Mouse (Mus musculus) heart, adult 9 months (tissue): Measurements from ENCODE around the gene Cdcp2.
A peak's percentile ranks its signal among the peaks of the same experiment; 100 is the strongest.
"Not testable (repeated sequence)": the region's sequence is repeated elsewhere in the genome, so short reads cannot be mapped to it uniquely, and the experiment has no call there.

Source experiments
- DNase-seq, 2 experiments: peaks; one replicate each; pipeline ENCODE4 v3.0.0; 2022; ENCODE audit warnings: low spot score in 2 of 2

Cdcp2 gene

DNA sequence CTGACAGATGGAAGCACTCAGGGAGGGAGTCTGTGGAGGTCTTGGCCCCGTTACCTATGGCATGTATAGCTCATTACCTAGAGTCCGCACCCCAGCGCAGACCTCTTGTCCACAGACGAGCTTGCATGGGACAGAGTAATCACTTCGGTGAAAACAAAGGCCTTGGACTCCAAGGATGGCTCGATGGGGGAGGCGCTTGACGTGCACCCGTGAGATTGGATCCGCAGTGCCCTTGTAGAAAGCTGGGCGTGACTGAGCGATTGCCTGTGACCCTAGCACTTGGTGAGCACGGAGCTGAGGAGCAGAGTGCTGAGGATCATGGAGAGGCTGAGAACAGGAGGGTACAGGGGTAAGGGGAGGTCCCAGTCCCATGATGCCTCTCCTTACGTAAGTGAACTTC, 5.0 kb upstream of the Cdcp2 start:
- DNase-seq = no peak

DNA sequence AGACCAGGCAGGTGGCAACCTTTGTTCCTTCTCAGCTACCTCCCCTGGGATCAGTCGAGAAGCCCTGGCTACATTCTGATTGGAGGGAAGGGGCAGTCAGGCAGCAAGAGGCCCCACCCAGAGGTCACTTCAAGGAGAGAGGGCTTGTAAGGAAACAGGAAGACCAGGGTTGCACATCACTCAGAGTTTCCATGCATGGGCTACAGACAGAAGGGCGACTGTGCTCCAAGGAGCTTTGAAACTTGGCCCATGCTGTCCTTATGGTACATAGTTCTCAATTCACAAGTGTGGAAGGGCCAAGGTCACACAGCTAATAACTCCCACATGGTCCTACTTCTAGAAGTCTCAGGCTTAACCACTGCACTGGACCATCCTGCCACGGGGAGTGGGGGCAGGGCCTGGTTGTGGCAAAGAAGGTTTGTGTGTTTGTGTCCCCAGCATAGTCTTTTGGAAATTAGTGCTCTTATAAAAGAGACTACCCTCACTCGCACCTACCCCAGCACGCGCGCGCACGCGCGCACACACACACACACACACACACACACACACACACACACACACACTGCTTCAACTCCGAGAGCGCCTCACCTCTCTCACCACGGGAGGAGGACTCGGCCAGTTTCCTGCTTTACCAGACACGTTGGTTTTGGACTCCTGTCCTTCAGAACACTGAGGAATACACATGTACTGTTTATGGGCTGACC, 2.1 kb upstream of the Cdcp2 start:
- DNase-seq = no peak

DNA sequence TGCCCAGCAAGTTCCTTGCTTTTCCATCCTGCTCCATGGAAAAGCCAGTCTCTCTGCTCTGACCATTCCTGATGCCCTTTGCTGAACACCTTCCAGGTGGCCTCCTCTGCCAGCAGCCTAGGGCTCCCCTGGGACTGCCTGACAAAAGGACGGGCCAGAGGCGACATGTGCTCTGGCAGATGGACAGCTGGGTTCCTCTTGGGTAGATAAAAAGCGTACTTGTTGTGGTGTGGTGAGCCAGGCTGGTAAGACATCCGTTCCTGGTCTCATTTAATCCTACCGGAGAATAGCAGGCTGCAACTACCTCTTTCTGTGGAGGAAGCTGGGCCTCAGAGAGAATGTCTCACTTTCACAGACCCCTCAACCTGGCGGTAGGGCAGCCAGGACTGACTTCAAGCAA, 648 bp upstream of the Cdcp2 start:
- DNase-seq = no peak

DNA sequence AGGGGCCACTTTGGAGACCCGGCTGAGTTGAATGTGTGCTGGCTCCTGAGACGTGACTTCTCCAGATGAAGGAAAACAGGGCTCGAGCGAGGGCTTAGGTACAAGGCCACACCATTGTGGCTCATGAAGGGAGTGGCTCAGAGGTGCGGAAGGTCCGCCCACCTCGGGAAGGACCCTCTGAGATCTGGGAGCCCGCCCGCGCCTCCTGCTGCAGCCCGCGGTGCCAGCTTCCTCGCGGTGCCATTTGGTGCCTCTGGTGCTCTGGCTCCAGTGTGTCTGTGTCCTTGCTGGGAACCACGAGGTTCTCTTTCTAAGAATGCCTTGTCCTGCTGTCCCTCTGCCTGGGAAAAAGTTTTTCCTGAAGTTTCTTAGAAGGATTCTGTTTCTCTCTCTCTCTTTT, 1.2 kb downstream of the Cdcp2 start:
- no peak for DNase-seq

DNA sequence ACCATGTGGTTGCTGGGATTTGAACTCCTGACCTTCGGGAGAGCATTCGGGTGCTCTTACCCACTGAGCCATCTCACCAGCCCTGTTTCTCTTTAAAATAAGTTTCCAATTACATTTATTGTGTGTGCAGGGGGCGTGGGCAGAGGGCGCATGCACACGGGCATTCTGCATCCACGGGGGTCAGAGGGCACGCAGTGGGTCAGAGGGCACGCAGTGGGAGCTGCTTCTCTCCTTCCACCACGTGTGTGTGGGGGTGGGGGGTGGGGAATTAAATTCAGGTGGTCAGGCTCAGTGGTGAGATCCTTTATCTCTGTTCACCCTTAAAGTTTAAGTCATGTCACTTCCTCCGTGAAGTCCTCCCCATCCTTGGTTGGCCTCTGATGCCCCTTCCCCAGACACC, 1.7 kb downstream of the Cdcp2 start:
- DNase-seq = no peak

DNA sequence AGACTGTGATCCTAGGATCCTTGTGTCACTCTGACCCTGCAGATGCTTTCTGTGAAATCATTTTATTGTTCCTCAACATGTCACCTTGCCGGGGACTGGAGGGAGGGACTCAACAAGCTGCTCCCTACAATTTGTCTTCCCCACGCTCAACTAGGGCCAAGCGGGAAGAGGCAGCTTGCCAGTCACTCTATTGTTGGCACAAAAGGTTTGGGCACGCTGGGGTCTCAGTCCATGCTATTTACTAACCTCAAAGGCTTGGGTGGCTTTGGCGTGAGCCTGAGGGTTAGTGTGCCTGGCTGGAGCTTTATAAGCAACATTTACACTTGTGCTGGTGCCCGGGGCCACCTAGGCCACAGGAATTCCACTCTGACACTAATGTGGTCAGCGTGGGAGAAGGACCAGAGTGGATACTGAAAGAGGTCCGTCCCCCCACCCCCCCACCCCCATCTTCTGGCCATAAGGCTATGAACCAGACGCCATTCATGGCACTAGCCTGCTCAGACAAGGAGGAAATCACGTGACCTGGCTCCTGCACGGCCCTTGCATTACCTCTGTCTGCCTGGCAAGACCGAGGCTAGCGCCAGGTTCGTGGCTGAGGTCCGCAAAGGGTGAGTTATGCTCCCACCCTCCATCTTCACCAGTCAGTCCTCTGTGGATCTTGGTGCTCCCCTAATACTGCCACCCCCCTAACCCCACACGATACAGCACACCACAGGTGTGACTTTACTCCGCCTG, 2.3 kb downstream of the Cdcp2 start:
- no peak for DNase-seq

DNA sequence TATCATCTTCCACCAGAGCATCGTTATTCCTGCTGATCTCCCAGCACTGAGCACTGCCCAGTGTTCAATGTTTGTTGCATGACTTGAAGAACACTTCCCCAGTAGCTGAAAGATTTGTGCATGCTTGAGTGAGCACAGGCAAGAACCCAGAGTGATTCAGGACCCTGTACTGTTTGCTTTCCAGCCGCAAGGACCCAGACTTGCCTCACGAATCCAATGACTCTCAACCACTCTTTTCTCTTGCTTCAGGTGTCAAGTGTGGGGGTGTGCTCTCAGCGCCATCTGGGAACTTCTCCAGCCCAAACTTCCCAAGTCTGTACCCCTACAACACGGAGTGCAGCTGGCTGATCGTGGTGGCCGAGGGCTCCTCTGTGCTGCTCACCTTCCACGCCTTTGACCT, 5.5 kb downstream of the Cdcp2 start:
- no peak for DNase-seq

DNA sequence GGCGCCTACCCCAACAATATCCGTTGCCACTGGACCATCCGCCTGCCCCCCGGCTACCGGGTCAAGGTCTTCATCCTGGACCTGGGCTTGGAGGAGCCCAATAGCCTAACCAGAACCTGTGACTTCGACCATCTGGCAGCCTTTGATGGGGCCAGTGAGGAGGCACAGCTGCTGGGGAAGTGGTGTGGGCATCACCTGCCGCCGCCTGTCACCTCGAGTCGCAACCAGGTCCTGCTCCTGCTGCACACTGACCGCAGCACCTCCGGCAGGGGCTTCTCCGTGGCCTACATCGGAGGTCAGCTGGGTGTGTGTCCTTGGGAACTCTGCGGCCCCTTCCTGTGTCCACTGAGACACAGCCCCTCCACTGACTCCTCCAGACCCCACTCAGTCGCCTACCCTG, 10.1 kb downstream of the Cdcp2 start:
- DNase-seq = no peak

DNA sequence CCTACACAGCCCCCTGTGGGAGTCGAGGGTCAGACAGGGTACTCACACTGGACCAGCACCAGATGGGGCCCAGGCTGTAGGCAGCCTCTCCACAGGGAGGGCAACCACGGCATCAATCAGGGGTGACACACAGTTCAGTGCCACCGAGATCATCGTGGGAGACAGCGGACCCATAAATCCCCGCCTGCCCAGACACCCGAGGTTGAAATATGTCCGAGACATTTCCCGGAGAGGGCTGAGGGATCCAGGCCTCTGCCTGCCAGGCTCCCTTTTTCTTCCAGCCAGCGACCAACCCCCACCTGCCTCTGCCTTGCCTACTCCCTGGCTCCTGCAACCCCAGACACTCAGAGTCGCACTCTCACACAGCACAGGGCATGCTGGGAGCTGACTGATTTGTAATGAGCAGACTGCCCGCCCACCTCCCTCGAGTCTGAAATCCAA, 11.6 kb downstream of the Cdcp2 start:
- no peak for DNase-seq

DNA sequence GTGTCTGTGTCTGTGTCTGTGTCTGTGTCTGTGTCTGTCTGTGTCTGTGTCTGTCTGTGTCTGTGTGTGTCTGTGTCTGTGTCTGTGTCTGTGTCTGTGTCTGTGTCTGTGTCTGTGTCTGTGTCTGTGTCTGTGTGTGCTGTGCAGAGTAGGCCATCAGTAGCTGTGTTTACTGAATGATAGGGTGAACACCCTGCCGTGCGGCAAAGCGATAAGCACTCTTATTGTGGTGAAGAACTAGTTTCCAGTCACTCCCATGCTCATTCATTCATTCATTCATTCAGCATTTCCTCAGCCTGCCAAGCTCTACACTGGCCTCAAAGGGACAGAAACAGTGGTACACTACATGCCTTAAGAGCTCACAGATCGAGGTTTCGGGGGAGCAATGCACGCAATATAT, 12.5 kb downstream of the Cdcp2 start:
- DNase-seq = not testable (repeated sequence)

DNA sequence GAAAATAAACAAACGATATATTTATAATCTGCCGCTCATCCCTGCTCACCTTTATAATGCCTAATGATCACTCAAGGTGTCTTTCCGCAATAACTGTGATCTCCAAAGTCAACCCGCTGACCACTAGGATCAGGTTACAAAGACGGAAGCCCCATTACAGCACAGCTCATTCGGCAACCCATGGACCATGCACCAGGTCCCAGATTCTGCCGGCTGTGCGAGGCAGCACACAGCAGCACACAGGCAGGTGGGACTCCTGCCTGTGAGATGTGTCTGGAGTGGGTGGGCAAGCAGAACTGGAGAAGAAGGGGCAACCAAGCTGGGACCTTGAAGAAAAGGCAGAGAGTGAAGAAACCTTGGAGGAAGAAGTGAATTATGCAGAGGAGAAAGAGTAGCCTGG, 17.6 kb downstream of the Cdcp2 start:
- no peak for DNase-seq

DNA sequence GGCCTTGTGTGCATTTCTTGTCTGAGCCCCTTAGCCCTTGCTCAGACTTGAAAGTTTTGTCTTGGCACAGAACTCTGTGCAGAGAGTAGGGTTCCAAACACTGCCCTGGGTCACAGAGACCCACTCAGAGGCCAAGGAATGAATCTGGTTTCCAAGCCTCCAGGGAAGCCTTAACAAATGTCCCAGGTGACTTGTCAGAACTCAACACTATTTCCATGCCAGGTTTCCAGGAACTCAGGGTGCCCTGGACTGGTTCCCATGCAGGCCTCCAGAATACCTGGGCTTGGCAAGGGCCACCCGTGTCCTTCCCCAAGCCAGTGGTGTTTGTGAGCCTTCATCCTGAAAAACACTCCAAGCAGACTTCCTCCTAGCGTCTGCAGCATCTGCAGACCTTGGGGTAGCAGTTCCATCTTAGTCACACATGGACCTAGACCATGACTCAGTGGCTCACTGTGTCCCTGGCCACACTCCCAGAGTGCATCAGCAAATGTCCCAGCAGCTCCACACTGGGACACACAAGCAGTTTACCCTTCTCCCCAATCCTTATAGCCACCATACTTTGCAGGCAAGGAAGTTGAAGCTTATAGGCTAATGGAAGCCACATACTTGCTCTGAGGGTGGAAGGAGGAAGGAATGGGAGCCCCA, 21.2 kb downstream of the Cdcp2 start:
- no peak for DNase-seq

DNA sequence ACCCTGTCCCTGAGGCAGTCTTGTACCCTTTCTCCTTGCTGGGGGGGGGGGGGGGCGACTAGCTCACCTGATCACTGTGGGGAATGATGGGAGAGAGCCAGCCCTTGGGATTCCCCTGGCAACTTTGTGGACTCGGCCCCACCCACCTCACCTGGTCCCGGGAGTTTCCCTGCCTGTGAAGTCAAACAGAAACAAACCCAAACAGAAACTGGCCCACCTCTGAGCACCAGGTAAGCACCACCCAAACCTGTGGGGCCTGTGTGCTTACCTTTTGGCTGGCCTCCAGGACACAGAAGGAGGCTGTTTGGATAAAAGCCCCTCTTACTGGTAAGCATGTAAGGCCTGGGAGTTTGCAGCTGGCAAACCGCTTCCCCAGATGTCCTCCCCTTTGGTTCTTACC, 22.4 kb downstream of the Cdcp2 start:
- DNase-seq = no peak

DNA sequence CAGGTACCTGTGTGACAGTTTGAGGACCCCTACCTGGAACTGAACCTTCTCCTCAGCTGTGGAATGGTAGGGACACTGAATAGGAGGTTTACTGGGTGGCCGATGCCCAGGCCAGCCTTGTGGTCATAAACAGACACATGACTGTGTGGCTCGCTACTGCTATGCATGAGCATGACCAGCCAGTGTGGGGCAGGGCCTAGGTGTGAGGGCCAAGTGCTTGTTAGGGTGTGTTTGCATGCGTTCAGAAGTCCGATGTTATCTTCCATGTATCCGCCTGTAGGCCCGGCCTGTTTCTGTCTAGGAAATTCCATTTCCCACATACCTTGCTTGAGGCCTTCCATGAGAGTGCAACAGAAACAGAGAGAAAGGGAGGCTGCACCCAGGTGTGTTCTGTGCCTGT, 24.0 kb downstream of the Cdcp2 start:
- no peak for DNase-seq

DNA sequence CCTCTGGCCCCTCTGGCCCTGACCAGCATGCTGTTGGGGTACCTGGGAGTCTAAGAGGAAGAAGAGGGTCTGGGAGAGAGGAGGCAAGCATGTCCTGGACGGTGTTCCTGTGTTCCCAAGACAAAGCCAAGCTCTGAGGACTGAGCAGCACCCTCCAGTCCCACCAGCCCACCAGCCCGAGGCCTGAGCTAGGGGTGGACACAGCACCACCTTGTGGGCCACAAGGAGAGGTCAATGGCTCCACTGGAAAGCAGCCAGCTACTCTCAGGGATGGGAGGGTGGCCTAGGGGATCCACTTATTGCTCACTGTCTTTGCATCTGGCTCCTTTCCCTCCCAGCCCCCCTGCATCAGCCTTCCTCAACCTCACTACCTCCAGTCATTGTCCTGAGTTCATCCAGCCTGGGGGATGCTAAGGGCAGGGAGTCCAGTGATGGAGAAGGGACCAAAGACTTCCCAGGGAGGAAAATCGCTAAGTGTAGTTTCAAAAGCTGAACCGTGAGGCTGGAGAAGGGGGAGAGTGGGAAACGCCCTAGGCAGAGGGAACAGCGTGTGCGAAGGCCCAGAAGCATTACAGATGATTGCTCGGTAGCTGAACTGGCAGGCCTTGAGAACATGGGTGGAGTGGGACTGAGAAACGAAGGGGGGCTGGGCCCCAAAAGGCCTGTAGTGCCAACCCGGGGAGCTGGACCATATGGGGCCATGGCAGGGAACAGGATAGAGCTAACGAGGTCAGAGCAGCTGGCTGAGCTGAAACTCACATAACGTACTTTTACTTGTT, 24.7 kb downstream of the Cdcp2 start:
- DNase-seq = peak; percentile 11 to 17

DNA sequence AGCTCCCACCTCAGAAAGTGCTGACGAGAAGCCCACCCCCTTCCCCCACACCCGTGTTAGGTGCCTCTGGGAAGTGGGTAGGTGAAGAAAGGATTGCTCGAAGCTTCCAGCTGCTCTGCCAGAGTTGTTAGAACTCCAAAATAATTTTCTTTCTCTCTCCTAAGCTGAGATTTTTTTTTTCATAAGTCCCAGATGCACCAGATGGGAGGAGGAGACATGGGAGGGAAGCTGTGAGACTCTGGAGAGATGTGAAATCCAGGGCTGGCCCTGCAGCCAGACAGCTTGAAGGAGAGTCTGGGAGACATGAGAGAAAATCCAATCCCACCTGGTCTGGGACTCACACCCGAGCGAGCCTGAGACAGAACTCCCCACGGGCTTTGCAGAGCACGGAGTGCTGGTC, 27.7 kb downstream of the Cdcp2 start:
- no peak for DNase-seq

DNA sequence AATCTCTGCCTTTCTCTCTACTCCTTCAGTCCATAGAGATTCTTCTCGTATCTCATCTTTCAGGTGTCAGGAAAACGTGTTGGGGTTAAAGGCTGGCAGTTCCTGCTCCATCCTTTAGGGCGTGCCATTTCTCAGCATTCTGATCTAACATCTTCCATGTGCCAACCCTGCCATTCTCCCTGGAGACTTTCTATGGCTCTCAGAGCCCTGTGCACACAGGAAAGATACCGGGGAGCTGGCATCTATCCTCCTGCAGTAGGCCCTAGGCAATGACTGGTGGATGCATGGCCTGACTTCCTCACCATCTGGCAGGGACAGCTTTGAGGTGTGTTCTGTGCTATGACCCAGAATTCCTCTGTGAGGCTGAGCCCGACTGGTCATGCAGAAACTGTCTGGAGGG, 28.4 kb downstream of the Cdcp2 start:
- DNase-seq = no peak

DNA sequence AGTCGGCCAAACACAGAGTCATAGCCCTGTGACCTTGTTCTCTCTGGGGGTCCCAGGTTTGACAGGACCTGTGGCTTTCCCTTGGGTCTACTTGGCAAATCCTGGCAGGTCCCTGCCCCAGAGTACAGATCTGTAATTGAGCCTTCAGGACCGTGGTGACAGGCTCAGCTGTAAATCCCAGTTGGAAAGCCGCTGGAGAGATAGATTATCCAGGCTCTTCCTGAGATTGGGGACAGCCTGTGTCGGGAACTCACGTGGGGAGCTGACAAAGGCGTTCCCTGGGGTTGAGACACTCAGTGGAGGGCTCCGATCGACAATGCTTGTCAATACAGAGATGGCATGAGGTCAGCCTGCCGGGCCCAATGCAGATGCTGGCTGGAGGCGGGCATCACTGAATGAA, 29.7 kb downstream of the Cdcp2 start:
- DNase-seq = no peak

DNA sequence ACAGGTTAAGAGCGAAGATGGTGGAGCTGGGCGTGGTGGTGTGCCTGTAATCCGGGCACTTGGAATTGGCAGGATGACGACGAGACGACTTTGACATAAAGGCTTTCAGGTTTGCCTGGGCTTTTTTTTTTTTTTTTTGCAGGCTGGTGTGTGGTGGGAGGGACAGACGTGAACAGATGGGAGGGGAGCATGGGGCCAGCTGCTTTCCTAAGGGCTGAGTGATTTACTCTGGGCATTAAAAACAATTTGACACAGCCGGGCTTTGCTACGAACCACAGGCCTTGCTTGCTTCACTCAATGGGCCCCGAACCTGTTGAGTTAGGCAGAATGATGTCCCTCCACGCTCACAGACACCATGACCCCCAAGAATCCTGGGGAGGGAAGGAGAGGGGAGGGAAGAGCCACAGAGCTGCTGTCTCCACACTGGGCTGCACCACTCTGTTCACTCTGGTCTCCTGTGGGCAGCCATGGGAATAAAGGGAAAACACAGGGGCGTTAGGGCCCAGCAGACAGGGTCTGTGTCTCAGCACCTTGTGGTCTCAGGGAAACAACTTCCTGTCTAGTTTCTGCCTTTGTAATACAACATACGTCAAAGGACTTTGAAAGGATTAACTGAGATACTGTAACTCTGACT, 30.3 kb downstream of the Cdcp2 start:
- DNase-seq = no peak

DNA sequence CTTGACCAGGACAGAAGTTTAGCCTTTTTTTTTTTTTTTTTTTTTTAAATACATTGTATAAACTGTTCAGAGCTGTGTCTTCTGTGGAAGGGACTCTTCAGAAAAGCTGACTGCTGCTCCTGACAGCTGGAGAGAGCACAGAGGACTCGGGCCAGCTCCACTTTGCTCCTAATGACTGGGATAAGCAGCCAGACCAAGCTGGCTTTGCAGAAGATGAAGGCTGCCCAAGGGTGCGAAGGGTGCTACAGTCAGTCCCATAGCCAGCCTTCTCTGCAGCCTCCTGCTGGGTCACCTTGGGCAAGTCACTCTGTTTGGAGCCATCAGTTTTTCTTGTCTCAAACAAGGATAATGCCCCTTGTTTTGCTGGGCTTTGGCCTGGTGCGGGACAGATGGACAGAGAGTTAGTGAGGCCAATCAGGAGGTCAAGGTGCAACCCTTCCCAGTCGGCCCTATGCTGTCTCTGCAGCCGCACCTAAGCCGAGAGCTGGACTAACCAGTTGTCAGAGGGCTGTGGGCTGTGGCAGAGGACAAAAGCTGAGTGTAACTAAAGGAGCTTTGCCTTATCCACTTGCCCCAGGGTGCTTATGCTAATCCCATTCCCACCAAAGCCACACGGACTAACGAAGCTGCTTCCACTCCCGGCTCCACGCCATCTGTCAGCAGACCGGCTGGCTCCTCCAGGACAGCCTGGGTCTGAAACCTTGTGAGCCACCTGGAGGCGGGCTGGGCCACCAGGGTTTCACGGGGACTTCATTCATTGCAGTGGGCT, 31.4 kb downstream of the Cdcp2 start:
- DNase-seq = no peak

DNA sequence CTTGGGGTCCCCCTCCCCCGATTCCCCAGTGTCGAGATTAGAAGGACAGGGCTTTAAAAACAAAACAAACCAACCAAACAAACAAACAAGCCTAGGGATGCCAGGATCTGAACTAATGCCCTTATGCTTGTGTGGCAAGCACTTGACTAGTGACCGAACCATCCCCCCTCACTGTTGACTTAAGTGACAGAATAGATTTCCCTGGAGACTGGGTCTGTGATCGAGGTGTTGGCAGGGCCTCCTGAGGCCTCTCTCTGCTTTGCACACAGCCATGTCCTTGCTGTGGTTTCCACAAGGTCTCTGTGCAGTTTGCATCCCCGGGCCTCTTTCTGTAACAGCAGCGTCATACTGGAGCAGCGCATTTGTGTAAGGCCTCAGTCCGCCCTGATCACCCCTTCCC, 32.7 kb downstream of the Cdcp2 start:
- no peak for DNase-seq
